Mouse (Mus musculus): ENCODE measurements around the gene Pus10. TPM values are rescaled to one million over a fixed set of nuclear protein-coding genes. Genes with fewer than 3 reads are reported as not detected.
"Not testable (repeated sequence)": the region's sequence is repeated elsewhere in the genome, so short reads cannot be mapped to it uniquely, and the experiment has no call there.

The Pus10 gene
- polyA plus RNA-seq, 1 experiment from 2014 or later = 13.3 TPM

- H3K27me3 ChIP-seq = no peaks in the 10 kb centered on the region
- no peaks in the 10 kb centered on the region for H3K9me3 ChIP-seq
- no peak overlapping the region for H3K4me3 ChIP-seq (replicated peaks)
- H3K36me3 ChIP-seq = peaks cover 29% of the 10 kb centered on the region
- 95% methylated on average over 6 of the region's 6 CpGs for WGBS
- H3K27ac ChIP-seq = no peak overlapping the region
- no peak overlapping the region for H3K4me2 ChIP-seq (replicated peaks)
- ATAC-seq = no peak
- no peak overlapping the region for H3K9ac ChIP-seq (replicated peaks)
- H3K4me1 ChIP-seq (replicated peaks) = no peaks in the 10 kb centered on the region
These were observed 69.3 kb downstream of the Pus10 start for GRCm38 (mm10) chr11:23734749-23735286.

DNA sequence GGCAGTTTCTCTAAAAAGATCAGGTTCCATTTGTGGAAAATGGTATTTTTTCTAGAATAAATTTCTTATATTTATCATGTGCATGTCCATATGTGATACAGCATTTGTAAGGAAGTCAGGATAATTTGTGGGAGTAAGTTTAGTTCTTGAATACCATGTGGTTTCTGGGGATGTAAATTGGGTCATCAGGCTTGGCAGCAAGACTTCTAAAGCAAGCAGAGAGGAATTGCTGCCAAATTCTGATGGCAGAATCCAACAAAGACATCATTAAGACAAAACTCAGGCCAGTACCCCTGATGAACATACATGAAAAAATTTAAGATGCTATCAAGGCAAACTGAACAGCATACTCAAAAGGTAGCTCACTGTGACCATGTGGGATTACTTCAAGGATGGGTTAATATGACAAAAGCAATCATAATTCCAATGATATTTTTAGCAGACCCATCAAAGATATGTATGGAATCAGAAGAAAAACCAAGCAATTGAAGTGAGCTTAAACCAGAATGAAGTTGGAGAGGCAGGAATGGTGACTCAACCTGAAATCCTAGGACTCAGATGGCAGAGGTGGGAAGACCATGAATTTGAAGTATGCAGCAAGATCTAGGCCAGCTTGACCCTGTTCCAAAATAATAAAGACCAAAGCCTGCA is 70.5 kb downstream of the Pus10 start:
- Histone ChIP-seq H3K4me1 (replicated peaks) (no peaks in the 10 kb centered on the region), H3K4me3 (replicated peaks) (no peak overlapping the region), H3K9ac (replicated peaks) (no peak overlapping the region), H3K27ac (no peak overlapping the region), H3K9me3 (no peaks in the 10 kb centered on the region), H3K4me2 (replicated peaks) (no peak overlapping the region), H3K36me3 (peaks cover 21% of the 10 kb centered on the region), H3K27me3 (no peaks in the 10 kb centered on the region)
- no peak for ATAC-seq

DNA sequence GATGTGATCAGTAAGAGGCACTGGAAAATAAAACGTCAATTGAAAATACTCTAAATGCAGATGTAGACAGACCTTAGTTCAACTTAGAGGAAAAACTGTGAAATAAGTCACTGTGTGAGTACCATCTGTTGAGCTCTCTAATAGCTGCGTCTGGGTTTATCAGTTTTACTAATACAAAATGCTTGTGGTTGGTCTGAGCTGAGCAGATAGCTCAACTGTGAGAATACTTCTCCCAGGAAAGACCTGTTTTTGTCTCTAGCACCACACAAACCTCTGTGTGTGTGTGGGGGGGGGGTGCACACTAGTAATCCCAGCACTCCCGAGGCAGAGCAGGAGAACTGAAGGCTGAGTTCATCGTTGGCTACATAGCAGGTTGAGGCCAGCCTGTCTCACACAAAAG is 75.4 kb downstream of the Pus10 start:
- H3K27me3 ChIP-seq = no peaks in the 10 kb centered on the region
- no peaks in the 10 kb centered on the region for H3K36me3 ChIP-seq
- H3K9me3 ChIP-seq = no peaks in the 10 kb centered on the region
- ATAC-seq = no peak
- H3K9ac ChIP-seq (replicated peaks) = no peak overlapping the region
- no peak overlapping the region for H3K4me2 ChIP-seq (replicated peaks)
- no peak overlapping the region for H3K27ac ChIP-seq
- no peak overlapping the region for H3K4me3 ChIP-seq (replicated peaks)
- H3K4me1 ChIP-seq (replicated peaks) = no peaks in the 10 kb centered on the region
- WGBS = 78% methylated on average over 4 of the region's 4 CpGs

DNA sequence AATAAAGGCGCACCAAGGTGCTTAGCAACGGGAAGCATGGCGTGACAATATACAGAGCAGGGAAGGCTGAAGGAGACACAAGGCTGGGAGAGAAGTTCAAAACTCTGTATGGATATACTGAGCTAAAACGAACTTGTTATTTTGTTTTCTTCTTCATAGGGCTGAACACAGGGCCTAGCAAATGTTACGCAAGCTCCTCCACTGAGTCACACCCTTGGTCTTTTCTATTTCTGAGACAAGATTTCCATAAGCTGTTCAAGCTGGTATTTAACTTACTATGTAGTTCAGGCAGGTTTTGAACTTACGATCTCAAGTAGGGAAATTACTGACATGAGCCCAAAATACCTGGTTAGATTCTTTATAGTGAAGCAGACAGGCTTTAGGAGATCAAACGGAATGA is 75.9 kb downstream of the Pus10 start:
- Histone ChIP-seq H3K9me3 (no peaks in the 10 kb centered on the region), H3K4me3 (replicated peaks) (no peak overlapping the region), H3K27ac (no peak overlapping the region), H3K36me3 (no peaks in the 10 kb centered on the region), H3K4me2 (replicated peaks) (no peak overlapping the region), H3K9ac (replicated peaks) (no peak overlapping the region), H3K4me1 (replicated peaks) (no peaks in the 10 kb centered on the region), H3K27me3 (no peaks in the 10 kb centered on the region)
- ATAC-seq = no peak
- 93% methylated on average over 7 of the region's 7 CpGs for WGBS

DNA sequence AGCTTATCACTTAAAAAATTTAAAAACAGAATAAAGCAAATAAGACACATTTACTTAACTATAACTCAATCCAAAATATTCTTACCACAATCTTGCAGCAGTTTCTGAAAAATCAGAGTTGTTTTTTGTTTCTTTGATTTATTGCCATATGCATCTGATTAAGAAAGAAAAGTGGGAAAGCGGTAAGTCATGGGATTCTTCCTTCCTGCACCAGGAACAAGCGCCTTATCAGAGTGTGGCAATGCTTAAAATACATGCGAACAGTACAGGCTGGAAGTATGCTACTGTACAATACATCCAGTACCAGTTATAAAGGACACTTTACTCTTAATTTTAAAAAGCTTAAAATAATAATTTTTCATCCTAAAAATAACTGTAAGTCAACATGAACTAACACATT is 78.9 kb downstream of the Pus10 start:
- WGBS = 97% methylated on average over 3 of the region's 3 CpGs
- ATAC-seq = no peak
- Histone ChIP-seq H3K4me2 (replicated peaks) (no peak overlapping the region), H3K9ac (replicated peaks) (no peak overlapping the region), H3K4me1 (replicated peaks) (no peaks in the 10 kb centered on the region), H3K36me3 (no peaks in the 10 kb centered on the region), H3K9me3 (no peaks in the 10 kb centered on the region), H3K27me3 (no peaks in the 10 kb centered on the region), H3K27ac (no peak overlapping the region), H3K4me3 (replicated peaks) (no peak overlapping the region)

- Histone ChIP-seq H3K4me2 (replicated peaks) (no peak overlapping the region), H3K9me3 (no peaks in the 10 kb centered on the region), H3K27me3 (no peaks in the 10 kb centered on the region), H3K27ac (no peak overlapping the region), H3K36me3 (no peaks in the 10 kb centered on the region), H3K9ac (replicated peaks) (no peak overlapping the region), H3K4me1 (replicated peaks) (no peaks in the 10 kb centered on the region), H3K4me3 (replicated peaks) (no peak overlapping the region)
- ATAC-seq = no peak
- 94% methylated on average over 4 of the region's 4 CpGs for WGBS
These were observed 80.6 kb downstream of the Pus10 start for GRCm38 (mm10) chr11:23746102-23746501.

DNA sequence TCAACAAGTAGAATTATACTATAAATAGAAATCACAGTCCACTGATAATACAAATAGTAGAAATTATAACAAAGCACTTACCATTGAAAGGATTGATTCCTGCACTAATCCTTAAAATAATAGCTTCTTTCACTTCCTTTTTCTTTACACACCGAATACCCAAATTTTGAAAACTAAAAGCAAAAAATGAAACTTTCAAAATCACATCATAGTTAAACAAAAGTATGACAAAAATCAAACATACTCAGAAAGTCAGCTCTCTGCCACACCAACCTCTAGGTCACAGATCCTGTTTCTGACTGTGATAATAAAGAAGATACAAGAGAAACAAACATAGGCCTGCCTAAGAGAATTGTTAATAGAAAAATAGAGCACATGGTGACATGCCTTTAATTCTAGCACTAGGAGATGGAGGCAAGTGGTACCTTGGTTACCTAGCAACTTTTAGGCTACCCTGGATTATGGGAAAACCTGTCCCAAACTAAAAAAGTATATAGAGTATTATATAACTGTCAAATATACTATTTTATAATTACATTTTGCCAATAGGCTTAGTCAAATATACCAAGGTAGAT is 87.7 kb downstream of the Pus10 start:
- H3K4me1 ChIP-seq (replicated peaks) = no peaks in the 10 kb centered on the region
- no peak overlapping the region for H3K9ac ChIP-seq (replicated peaks)
- H3K4me3 ChIP-seq (replicated peaks) = no peak overlapping the region
- no peak for ATAC-seq
- H3K36me3 ChIP-seq = no peaks in the 10 kb centered on the region
- H3K4me2 ChIP-seq (replicated peaks) = no peak overlapping the region
- no peaks in the 10 kb centered on the region for H3K27me3 ChIP-seq
- no peak overlapping the region for H3K27ac ChIP-seq
- H3K9me3 ChIP-seq = no peaks in the 10 kb centered on the region
- WGBS = 88% methylated on average over 1 of the region's 1 CpGs

GRCm38 (mm10) chr11:23754329-23754728 is 88.9 kb downstream of the Pus10 start:
- ATAC-seq = no peak
- H3K4me2 ChIP-seq (replicated peaks) = no peak overlapping the region
- H3K4me3 ChIP-seq (replicated peaks) = no peak overlapping the region
- no peaks in the 10 kb centered on the region for H3K27me3 ChIP-seq
- no peaks in the 10 kb centered on the region for H3K4me1 ChIP-seq (replicated peaks)
- no peak overlapping the region for H3K9ac ChIP-seq (replicated peaks)
- H3K36me3 ChIP-seq = no peaks in the 10 kb centered on the region
- H3K27ac ChIP-seq = no peak overlapping the region
- no peaks in the 10 kb centered on the region for H3K9me3 ChIP-seq

GRCm38 (mm10) chr11:23758218-23758617 is 92.7 kb downstream of the Pus10 start:
- ATAC-seq = no peak
- Histone ChIP-seq H3K4me3 (replicated peaks) (no peak overlapping the region), H3K4me2 (replicated peaks) (no peak overlapping the region), H3K36me3 (no peaks in the 10 kb centered on the region), H3K9ac (replicated peaks) (no peak overlapping the region), H3K27ac (no peak overlapping the region), H3K27me3 (no peaks in the 10 kb centered on the region), H3K4me1 (replicated peaks) (no peaks in the 10 kb centered on the region), H3K9me3 (no peaks in the 10 kb centered on the region)
- WGBS = 89% methylated on average over 2 of the region's 2 CpGs

DNA sequence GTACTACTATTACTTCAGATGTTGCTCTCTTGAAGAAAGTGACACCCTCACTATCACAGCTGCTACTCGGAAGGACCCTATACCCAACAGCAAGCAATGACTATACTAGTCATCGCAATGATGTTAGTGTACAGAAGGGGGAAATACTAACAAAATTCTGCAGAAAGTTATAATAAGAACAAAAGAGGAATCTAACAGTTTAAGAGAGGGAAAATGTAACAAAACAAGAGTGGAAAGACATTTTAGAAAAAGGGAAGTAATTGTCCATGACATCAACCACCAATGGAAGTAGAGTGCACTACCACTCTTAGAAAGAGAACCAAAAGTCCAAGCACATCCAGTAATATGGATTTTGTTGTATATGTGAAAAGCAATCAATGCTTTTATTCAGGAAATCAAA is 97.2 kb downstream of the Pus10 start:
- no peak overlapping the region for H3K4me2 ChIP-seq (replicated peaks)
- H3K27ac ChIP-seq = no peak overlapping the region
- ATAC-seq = no peak
- 96% methylated on average over 2 of the region's 2 CpGs for WGBS
- no peak overlapping the region for H3K9ac ChIP-seq (replicated peaks)
- no peaks in the 10 kb centered on the region for H3K27me3 ChIP-seq
- no peaks in the 10 kb centered on the region for H3K36me3 ChIP-seq
- no peaks in the 10 kb centered on the region for H3K4me1 ChIP-seq (replicated peaks)
- no peaks in the 10 kb centered on the region for H3K9me3 ChIP-seq
- no peak overlapping the region for H3K4me3 ChIP-seq (replicated peaks)

DNA sequence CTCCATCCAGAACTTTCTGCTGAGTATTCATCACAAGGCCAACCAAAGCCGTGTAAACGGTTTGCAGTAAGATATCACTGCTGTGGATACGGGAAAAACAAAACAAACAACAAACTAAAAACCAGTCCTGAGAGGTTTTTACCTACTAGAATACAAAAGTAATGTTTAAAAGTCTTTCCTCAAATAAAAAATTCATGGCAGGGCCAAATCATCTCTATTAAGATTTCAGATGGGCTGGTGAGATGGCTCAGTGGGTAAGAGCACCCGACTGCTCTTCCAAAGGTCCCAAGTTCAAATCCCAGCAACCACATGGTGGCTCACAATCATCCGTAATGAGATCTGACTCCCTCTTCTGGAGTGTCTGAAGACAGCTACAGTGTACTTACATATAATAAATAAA is 101.9 kb downstream of the Pus10 start:
- not testable (repeated sequence) for H3K36me3 ChIP-seq; H3K9ac ChIP-seq (replicated peaks); H3K4me2 ChIP-seq (replicated peaks); H3K4me3 ChIP-seq (replicated peaks); H3K4me1 ChIP-seq (replicated peaks); H3K9me3 ChIP-seq; ATAC-seq; H3K27ac ChIP-seq; H3K27me3 ChIP-seq
- 85% methylated on average over 5 of the region's 5 CpGs for WGBS

GRCm38 (mm10) chr11:23767928-23768327 is 102.5 kb downstream of the Pus10 start:
- H3K27ac ChIP-seq = no peak overlapping the region
- peaks cover 10% of the 10 kb centered on the region for H3K27me3 ChIP-seq
- H3K9ac ChIP-seq (replicated peaks) = no peak overlapping the region
- WGBS = 83% methylated on average over 1 of the region's 1 CpGs
- no peak overlapping the region for H3K4me3 ChIP-seq (replicated peaks)
- no peak for ATAC-seq
- peaks cover 6% of the 10 kb centered on the region for H3K4me1 ChIP-seq (replicated peaks)
- H3K36me3 ChIP-seq = no peaks in the 10 kb centered on the region
- no peak overlapping the region for H3K4me2 ChIP-seq (replicated peaks)
- H3K9me3 ChIP-seq = no peaks in the 10 kb centered on the region

DNA sequence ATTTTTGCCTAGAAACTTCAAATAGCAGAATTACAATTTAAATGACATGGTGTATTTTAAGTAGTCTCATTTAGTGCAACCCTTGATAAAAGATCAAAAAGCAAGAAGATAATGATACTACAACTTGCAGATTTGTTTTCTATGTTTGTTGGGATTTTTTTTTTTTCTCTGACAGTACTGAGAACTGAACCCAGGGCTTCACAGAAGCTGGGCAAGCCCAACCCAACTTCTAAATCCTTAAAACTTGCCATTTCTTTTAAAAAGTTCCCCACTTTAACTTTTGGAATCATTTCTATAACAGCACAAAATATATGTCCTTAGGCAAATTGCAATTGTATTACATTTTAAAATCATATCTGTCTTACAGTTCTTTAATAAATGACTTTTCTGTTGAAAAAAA is 103.6 kb downstream of the Pus10 start:
- Histone ChIP-seq H3K36me3 (no peaks in the 10 kb centered on the region), H3K4me2 (replicated peaks) (no peak overlapping the region), H3K4me3 (replicated peaks) (no peak overlapping the region), H3K4me1 (replicated peaks) (peaks cover 6% of the 10 kb centered on the region), H3K9me3 (no peaks in the 10 kb centered on the region), H3K27ac (no peak overlapping the region), H3K9ac (replicated peaks) (no peak overlapping the region), H3K27me3 (peaks cover 15% of the 10 kb centered on the region)
- ATAC-seq = no peak

All from midbrain, embryonic 13.5 days (tissue).